Mouse (Mus musculus): ENCODE measurements around the gene Caskin2.

Caskin2 gene

DNA sequence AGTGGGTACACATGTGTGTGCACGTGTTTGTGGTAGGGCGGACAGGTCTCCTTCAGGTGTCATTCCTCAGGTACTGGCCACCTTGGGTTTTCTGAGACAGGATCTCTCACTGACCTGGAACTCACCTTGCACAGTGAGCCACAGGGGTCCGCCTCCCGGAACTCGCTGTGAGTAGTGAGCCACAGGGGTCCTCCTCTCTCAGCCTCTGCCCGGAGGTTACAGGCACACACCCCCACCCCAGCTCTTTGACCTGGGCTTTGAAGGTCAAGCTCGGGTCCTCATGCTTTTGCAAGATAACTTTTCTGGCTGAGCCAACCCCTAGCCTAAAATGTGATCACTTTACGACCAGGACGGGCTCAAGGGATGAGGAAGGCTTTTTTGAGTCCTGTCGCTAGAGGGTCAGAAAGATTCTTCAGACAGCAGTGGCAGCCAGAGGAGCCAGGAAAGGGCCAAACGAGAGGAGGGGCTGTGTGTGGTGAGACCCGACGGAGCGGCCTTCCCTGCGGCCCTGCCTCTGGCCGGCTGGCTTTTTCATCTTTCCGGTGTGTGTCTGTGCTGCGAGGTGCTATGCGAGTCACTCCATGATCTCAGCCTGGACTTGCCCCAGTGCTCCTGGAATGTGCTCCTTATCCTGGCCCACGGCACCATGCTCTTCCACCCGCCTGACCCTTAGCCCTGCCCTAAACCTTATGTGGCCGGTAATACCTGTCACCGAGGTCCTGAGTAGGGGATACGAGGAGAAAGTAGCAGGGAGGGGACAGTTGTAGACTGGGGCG is 17.3 kb upstream of the Caskin2 start:
- DNase-seq (ENCODE audit: low spot score), result no peak

DNA sequence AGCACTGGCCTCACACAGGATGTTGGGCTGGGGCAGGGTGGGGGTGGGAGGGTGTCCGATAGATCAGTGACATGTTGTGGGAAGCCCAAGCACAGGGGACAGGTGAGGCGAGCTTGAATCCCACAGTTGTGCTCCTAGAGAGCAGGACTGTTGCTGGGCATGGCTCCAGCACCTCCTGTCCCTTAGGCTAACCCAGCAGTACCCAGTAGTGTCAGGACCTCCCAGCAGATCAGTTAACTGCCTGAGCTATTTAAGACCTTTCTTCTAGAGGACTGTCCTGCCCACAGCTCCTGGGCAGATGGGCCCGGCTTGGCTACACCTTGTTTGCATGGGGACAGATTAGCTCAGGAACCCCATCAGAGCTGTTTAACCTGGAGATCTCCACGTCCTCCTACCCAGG is 15.6 kb upstream of the Caskin2 start:
- no peak for DNase-seq (ENCODE audit: low spot score)

DNA sequence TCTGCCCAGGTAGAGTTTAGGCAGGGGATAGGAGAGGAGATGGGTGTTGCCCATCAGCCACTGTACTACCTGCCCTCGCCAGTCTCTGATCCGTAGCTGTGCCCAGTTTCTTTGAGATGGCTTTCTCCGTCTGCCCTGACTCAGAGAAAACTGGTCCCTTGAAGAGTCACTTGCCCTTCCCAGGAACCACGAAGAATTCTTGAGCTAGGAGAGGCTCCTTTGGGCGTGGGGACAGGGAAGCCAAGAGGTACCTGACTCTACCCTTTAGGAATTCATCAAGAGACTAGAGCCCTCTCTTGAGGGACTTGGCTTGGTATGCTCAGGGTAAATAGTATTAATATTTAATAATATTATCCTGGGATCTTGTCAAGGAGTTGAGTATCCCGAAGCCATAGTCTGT is 14.2 kb upstream of the Caskin2 start:
- DNase-seq (ENCODE audit: low spot score), result no peak

DNA sequence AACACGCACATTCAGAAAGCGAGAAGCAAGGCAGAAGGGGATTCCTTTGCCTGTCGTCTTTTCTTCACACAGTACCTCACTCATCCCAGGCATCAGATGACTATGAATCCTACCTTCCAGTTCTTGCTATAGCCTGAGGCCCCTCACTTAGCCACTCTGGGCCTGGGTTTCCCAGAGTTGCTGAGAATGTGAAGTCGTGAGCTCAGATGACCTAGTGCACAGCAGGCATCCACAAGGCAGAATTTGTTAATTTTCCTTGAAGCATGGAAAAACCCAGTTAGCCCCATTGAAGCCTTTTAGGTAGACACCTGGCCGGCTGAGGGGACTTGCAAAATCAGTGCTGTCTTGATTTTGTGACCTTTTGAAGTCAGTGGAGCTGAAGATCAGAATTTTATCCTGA is 13.0 kb upstream of the Caskin2 start:
- no peak for DNase-seq (ENCODE audit: low spot score)

DNA sequence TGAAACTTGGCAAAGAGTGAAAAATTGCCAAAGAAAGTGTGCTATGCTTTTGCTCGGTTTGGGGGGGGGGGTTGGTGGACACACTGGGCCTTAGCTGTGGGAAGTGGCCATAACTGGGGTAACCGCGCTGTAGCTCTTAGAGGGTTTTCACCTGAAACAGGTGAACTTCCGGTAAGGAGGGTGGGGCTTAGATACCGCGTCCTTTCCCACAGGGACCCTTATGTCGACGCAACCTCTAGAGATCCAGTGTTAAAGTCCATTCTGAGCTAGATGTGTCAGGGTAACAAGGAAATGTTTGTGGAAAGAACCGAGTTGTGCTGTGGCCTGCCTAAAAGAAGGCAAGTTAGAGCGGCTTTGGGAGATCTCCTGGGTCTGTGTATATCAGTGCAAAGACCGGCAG is 11.4 kb upstream of the Caskin2 start:
- DNase-seq (ENCODE audit: low spot score), result no peak

DNA sequence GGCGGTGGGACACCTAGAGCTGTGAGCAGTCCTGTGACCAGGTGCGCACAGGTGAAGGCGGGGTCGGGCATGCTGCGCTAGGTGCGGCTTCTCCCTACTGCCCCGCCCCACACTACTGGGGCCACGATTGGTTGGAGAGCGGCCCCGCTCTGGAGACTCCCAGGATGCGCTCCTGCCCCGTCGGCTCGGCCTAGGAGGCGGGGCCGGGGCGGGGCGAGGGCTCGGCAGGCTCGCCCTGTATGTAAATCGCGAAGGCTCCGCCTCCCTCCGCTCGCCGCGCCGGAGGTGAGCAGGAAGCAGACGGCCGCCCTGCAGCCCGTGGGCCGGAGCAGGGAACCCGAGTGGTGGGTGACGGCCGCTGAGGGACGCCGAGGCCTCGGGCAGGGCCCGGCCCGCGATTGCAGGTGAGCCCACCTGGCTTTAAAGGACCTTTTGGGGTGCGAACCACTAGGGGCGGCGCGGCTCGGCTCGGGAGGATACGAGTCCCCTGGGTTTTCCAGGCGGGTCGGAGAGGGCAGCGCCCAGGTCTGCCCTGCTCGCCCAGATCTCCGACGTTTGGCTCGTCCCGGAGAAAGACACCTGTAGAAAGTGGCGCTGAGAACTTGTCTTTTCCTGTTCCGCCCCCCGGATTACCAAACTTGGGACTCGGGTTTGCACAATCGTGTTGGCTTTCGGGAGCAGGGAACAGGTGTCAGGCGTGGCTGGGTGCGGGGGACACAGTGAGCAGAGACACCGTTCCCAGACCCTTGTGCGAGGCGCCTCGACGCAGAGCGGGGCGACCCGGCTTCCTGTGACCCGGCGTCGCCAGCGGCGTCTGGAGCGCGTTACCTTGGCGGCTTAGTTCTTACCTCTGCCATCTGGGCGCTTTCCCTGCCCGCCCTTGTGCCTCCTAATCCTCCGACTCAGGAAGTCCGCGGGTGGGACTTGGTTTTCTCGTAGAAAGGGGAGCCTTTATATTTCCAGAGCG is 10.6 kb upstream of the Caskin2 start, which contains the start of gene Llgl2:
Llgl2 (plus strand) TSS at position 276 of the 967 bp plus-strand sequence.
- DNase-seq (ENCODE audit: low spot score), result peak; percentile 90

DNA sequence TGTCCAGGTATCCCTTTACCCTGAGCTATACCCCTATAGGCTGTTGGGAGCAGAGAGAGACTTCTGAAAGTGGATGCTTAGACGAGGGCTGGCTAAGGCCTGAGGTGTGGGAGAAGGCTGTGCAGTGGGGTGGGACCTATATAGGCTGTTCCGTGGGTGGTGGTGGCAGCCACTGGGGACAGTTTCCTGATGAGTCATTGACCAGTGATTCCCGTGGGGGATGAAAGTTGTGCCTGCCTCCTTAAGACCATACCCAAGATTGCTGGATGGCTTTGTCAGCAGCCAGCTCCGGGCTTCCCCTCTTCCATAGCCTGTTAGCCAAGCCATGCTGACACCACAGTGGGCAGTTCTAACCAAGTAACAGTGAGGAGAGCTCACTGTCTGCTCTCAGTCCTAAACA is 7.6 kb upstream of the Caskin2 start:
- no peak for DNase-seq (ENCODE audit: low spot score)

DNA sequence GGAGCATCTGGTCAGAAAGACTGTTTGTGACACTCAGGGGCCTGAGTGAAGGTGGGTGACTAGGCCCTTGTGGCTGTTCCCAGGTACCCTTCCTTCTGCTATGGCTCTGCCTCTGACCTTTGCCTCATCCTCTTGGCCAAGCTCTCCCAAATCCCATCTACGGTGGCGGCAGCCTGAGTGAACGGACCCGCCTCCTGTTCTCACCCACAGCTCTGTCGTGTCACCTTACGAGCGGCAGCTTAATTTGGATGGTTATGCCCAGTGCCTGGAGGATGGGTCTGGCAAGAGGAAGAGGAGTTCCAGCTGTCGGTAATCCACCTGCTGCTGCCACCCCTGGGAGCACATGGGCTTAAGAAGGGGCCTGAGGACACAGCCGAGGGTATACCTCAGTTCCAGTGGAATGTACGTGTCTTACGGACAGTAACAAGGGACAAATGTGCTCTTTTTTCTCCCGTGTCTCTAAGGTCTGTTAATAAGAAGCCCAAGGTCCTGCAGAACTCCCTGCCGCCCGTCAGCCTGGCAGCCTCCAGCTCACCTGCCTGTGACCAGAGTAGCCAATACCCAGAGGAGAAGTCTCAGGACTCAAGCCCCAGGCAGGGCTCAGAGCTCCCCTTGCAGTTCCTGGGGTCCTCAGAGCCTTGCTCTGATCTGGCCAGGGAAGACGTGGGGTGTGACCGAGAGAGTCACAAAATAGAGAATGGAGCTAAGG is 6.6 kb upstream of the Caskin2 start:
- no peak for DNase-seq (ENCODE audit: low spot score)

DNA sequence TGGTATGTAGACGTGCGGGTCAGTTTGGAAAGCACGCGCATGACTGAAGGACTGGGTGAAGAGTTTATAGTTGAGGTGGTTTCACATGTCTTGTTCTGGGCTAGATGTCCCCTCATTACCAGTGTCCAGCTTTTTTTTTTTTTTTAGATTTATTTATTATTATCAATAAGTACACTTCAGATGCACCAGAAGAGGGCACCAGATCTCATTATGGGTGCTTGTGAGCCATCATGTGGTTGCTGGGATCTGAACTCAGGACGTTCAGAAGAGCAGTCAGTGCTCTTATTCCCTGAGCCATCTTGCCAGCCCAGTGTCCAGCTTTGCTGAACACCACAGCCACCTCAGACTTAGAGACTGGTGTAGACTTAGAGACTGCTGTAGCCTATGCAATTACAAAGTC is 3.9 kb upstream of the Caskin2 start:
- peak; percentile 17 for DNase-seq (ENCODE audit: low spot score)

DNA sequence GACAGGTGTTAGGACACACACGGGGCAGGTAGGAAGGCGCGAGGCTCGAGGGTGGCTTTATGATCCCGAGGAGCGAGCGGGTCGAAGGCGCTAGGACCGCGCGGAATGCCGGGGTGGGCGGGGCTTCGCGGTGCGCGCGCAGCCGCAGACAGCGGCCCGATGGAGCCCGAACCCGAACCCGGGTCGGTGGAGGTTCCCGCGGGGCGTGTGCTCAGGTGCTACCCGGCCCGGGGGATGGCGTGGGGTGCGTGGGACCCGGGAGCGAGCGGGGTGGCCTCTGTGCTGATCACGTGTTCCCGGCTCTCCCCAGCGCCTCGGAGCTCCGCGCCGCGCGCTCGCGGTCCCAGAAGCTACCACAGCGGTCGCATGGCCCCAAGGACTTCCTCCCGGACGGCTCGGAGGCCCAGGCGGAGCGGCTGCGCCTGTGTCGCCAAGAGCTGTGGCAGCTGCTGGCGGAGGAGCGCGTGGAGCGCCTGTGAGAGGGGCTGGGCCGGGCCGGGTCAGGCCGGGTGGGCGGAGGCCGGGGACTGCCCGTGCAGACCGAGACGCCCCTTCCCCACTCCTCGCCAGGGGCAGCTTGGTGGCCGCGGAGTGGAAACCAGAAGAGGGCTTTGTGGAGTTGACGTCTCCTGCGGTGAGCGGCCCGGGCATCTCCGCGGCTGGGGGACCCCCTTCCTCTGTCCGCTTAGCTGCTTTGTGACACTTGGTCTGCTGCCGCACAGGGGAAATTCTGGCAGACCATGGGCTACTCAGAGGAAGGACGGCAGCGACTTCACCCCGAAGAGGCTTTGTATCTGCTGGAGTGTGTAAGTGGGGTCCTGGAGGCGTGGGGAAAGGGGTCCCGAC is 1.4 kb upstream of the Caskin2 start, which contains the start of gene Tsen54:
Tsen54 (plus strand) TSS at position 120 of the 846 bp plus-strand sequence.
- peak; percentile 80 for DNase-seq (ENCODE audit: low spot score)

DNA sequence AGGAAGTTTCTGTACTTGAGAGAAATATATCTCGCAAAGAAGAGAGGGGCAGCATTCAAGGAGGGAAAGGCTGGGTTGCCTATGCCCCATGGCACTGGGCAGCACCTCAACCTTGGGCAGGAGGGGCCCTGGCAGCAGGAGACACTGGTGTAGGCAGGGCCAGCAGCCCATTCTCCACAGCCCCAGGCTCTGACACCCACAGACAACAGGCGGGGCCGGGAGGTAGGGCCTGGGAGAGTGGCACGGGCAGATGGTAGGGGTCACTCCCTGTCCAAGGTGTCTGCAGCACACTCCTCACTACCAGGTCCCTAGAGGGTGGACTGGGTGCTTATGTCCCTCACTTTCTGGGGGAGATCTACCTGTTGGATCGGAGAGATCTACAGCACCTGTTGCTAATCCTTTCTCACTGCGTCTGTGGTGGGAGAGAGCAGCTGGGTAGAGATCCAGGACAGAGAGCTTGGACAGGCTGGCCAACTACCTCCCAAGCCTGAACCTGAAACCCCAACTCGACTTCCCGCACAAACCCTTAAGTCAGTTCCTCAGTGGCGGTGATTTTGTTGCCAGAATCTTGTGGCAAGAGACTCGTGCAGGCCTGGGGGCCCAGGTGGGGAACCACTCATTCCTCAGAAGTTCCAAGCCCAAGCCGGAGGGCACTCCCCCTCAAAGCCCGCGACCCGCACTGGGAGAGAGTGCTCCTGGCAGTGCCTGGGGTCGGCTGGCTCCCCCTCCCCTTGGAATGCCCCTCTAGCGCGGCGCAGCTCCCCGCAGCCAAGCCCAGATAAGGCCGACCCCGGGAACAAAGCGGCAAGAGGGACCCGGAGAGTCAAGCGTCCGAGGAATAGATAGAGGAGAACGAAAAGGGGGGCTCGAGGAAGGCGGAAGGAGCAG is 662 bp downstream of the Caskin2 start:
- DNase-seq (ENCODE audit: low spot score), result peak; percentile 10

DNA sequence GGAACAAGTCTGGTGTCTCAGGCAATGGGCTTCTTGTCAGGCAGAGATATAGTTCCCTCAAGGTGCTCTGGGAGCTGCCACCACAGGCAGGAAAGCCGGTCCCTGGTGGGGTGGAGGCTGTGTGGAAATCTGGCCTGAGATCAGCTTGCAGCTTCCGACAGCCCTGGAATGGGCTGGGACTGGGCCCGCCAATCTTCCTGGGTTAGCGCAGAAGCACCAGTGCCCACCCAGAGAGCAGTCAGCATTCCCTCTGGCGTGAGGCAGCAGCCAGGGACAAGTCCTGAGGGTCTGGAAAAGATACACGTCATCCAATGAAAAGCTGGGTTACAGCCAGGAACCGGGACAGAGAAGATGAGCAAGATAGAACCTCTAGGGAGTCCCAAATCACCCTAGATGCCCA is 1.3 kb downstream of the Caskin2 start:
- DNase-seq (ENCODE audit: low spot score), result peak; percentile 19

DNA sequence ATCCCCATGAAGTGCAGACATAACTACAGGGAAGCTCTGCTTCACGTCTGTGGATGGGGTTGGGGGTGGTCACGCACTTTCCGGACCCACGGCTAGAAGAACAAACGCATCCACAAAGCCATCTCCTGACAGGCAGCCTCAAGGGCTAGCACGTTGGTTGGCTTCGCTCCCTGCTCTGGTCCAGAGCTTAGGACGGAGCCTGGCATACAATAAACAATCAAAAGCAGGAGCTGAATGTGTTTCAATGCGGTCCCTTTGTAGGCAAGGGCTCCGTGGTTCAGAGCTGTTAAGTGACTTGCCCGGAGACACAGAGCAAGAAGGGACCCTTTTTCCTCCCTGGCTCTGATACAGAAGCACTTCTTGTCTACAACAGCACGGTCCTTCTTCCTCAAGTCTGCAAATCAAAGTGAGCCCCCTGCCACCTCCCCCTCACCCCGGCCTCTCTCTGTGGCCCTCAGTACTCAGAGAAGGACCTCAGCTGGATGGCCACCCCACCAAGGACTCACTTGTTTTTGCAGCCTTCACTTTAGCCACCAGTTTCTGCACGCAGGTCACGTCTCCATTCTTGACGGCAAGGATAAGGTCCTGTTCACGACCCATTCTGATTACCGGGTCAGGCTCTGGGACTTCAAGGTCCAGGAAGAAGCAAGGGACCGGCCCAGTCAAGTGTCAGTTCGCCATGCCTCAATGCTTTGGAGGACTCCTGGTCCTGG is 1.9 kb downstream of the Caskin2 start:
- DNase-seq (ENCODE audit: low spot score), result no peak

DNA sequence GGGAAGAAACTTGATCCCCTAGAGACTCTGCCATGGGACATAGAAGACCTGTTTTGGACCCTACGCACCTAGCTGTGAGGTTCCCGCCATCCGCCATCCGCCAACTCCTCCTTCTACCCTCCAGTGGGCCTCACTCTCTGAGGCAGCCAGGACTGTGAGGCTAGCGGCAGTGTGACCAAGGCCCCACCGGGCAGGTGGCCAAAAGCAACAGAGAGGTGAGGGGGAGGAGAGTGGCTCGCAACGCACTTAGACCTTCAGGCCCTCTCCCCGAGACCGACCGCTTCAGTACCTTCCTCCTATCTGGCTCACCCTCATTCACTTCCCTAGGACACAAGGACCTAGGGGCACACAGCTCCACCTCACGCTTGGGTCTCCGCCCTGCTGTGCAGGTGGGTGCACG is 3.1 kb downstream of the Caskin2 start:
- no peak for DNase-seq (ENCODE audit: low spot score)

DNA sequence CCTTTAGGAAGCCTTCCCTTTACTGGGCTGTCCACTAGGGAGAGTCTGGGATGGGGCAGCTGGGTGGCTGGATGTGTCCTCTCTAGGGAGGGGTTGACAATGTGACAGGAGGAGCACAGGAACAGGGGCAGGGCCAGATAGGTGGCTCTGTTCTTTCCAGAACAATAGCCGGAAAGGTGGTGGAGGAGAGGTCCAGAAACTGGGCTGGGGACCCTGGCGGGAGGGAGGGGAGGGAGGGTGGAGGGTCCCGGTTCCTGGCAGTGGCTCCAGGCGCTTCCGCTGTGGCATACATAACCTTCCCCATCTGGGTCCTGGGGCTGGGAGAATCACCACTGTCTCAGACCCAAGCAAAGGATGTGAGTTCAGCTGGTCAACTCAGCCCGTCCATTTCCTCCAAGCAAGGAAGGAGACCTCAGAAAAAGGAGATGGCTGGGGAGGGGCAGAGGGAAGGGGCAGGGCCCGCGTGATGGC is 4.1 kb downstream of the Caskin2 start:
- no peak for DNase-seq (ENCODE audit: low spot score)

DNA sequence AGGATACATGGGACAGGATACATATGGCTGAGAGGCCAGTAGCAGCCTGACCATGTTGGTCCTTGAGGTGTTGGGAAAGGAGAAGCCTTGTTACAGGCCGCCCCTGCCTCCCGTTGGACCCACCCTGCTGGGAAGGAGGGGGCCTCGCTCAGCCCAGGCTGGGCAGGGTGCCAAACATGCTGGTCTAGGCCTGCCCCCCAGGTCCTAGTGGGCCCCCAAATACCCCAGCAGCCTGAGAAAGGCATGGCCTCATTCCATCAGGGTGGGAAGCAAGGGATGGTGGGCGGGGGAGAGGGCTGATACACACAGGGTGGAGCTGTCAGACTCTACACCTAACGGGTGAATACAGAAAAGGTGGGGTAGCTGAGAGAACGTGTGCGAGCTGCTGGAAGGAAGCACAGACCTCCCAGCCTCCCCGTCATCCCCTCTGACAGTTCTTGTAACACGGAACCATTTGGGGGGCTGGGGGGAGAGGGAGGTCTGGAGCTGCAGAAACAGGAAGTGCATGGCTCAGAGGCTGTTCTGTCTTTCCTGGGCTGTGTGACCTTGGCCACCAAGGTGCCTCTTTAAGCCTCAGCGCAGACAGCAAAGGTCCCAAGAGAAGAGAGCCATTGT is 4.6 kb downstream of the Caskin2 start:
- no peak for DNase-seq (ENCODE audit: low spot score)

DNA sequence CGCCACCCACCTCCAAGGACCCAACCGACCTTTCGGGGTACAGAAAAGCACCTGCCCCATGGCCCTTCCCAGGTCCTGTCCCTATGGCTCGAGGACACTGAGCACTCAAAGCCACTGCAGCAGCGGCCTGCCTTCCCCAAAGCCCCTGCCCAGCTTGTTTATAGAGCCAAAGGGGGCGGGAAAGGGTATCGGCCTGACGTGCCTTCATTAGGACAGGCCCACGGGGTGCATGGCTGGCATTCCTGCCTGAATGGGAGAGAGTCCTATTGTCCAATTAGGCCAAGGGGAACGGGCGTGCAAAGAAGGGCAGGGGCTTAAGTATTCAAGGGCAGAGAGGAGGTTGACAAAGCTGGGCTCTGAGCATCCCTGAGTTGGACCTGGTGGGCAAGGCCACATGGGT is 5.5 kb downstream of the Caskin2 start:
- no peak for DNase-seq (ENCODE audit: low spot score)

DNA sequence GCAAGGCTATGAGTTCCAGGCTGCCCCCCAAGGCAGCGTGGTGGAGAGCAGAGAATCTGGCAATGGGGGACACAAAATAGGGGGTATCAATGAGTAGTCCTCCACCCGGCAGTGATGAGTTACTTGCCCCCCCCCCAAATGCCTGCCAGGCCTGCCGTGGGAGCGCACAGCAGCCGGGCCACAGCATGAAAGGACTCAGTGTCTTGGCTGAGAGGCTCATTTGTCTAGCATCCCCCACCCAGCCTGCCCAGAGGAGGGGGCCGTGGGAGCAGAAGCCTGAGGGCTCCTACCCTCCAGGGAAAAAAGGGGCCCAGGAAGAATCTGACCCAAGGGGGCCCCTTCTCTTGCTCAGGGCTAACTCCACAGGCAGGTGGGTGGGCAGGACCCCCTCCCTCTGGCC is 6.1 kb downstream of the Caskin2 start:
- no peak for DNase-seq (ENCODE audit: low spot score)

DNA sequence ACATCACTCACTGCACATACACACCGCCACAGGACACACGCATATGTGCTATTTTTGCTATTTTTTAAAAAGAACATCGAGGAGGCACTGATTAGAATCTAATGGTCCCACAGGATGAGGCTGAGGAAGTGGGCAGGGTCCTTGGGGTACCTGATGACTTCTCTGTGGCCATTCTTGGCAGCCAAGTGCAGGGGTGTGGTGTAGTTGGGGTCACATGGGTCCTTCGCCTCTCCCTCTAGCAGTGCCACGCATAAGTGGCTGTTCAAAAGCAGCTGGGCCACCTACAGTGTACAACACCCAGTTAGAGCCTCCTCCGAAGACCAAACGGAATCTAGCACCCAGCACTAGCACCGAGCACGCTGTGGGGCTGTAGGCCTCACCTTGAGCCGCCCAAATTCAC is 7.3 kb downstream of the Caskin2 start:
- DNase-seq (ENCODE audit: low spot score), result no peak

Data from MN1 (cell line).